Mouse (Mus musculus) CH12.LX (cell line): ENCODE data around the gene Bdh1. TPM values are rescaled to one million over a fixed set of nuclear protein-coding genes. Genes with fewer than 3 reads are reported as not detected.
A peak's percentile ranks its signal among the peaks of the same experiment; 100 is the strongest.

Experiments used
- DNase-seq: peaks from one replicate; pipeline ENCODE4 v3.0.0-alpha.2; 2013; ENCODE audit errors: extremely low read depth
- H3K27ac ChIP-seq: 2 replicates; pipeline ENCODE4 v1.5.1; 2012; ENCODE audit warnings: low read depth, mild to moderate bottlenecking, control low read depth, moderate library complexity; ENCODE audit not compliant: insufficient read depth
- H3K27me3 ChIP-seq: replicated peaks from 2 replicates; pipeline ENCODE3; 2012; ENCODE audit warnings: inconsistent platforms
- H3K36me3 ChIP-seq, 2 experiments: replicated peaks in 1 of 2; 2 replicates each; pipeline versions ENCODE3 to v1.6.1; 2012; ENCODE audit warnings: inconsistent platforms in 1 of 2, low read length in 1 of 2, mild to moderate bottlenecking in 1 of 2, mixed read lengths in 1 of 2, moderate library complexity in 1 of 2; ENCODE audit not compliant: control insufficient read depth in 1 of 2, insufficient read depth in 1 of 2
- H3K4me1 ChIP-seq, 2 experiments: 2 replicates each; pipeline ENCODE4 v1.6.1; 2012; ENCODE audit warnings: inconsistent platforms in 1 of 2, moderate library complexity in 1 of 2; ENCODE audit not compliant: insufficient read depth in 2 of 2, control insufficient read depth in 1 of 2
- H3K4me2 ChIP-seq: 2 replicates; pipeline ENCODE4 v1.6.1; 2012; ENCODE audit warnings: low read depth, mild to moderate bottlenecking, control low read depth; ENCODE audit not compliant: poor library complexity, insufficient read depth, severe bottlenecking
- H3K4me3 ChIP-seq, 3 experiments: fragments of 150-350 bp in 1 of 3; sonication (generic) in 1 of 3; replicated peaks in 1 of 3; 2 replicates each; pipeline versions ENCODE3 to v1.5.1; 2011 to 2012; ENCODE audit warnings: low read depth in 2 of 3, low read length in 2 of 3, mild to moderate bottlenecking in 2 of 3, moderate library complexity in 2 of 3, control low read depth in 1 of 3, improper control_type of control experiment in 1 of 3, inconsistent platforms in 1 of 3, mixed read lengths in 1 of 3; ENCODE audit not compliant: poor library complexity in 1 of 3
- H3K79me2 ChIP-seq: replicated peaks from 2 replicates; pipeline ENCODE4 v1.6.1; 2012; ENCODE audit warnings: mild to moderate bottlenecking, moderate library complexity; ENCODE audit not compliant: control insufficient read depth, poor library complexity, insufficient read depth, severe bottlenecking; ENCODE audit errors: extremely low read depth
- H3K9ac ChIP-seq: 2 replicates; pipeline ENCODE4 v1.6.1; 2012; ENCODE audit warnings: low read depth, mild to moderate bottlenecking, control low read depth, moderate library complexity; ENCODE audit not compliant: insufficient read depth
- H3K9me3 ChIP-seq: replicated peaks from 2 replicates; pipeline ENCODE3; 2012; ENCODE audit warnings: low read length, inconsistent platforms, mixed read lengths
- BHLHE40 ChIP-seq: IDR thresholded peaks from 2 replicates; pipeline ENCODE4 v1.6.1; 2011; ENCODE audit warnings: mild to moderate bottlenecking, low read depth, low read length, improper control_type of control experiment
- CHD1 ChIP-seq: IDR thresholded peaks from 2 replicates; pipeline ENCODE4 v1.6.1; 2012; ENCODE audit warnings: low read depth, low read length, improper control_type of control experiment, inconsistent platforms
- CHD2 ChIP-seq: IDR thresholded peaks from 2 replicates; pipeline ENCODE4 v1.6.1; 2011; ENCODE audit warnings: low read length, improper control_type of control experiment
- CTCF ChIP-seq, 2 experiments: IDR thresholded peaks in 1 of 2; conservative IDR thresholded peaks in 1 of 2; 2 replicates each; pipeline ENCODE4 v1.5.1; 2011 to 2012; ENCODE audit warnings: low read depth in 2 of 2, low read length in 2 of 2, improper control_type of control experiment in 1 of 2, inconsistent platforms in 1 of 2, mild to moderate bottlenecking in 1 of 2, moderate library complexity in 1 of 2
- E2F4 ChIP-seq: IDR thresholded peaks from 2 replicates; pipeline ENCODE4 v1.6.1; 2011; ENCODE audit warnings: low read depth, low read length, improper control_type of control experiment; ENCODE audit not compliant: insufficient replicate concordance
- ELF1 ChIP-seq: IDR thresholded peaks from 2 replicates; pipeline ENCODE4 v1.6.1; 2014; ENCODE audit warnings: low read depth, mild to moderate bottlenecking, inconsistent platforms, low read length, improper control_type of control experiment
- EP300 ChIP-seq: IDR thresholded peaks from 2 replicates; pipeline ENCODE4 v1.6.1; 2011; ENCODE audit warnings: low read length, improper control_type of control experiment
- ETS1 ChIP-seq: conservative IDR thresholded peaks from 2 replicates; pipeline ENCODE4 v1.6.1; 2012; ENCODE audit warnings: low read depth, mild to moderate bottlenecking, inconsistent platforms, low read length, improper control_type of control experiment, moderate library complexity
- GABPA ChIP-seq: IDR thresholded peaks from 2 replicates; pipeline ENCODE4 v1.6.1; 2012; ENCODE audit warnings: low read depth, low read length, improper control_type of control experiment, inconsistent platforms; ENCODE audit not compliant: insufficient replicate concordance
- HCFC1 ChIP-seq: IDR thresholded peaks from 2 replicates; pipeline ENCODE4 v1.6.1; 2012; ENCODE audit warnings: low read depth, mild to moderate bottlenecking, inconsistent platforms, low read length, improper control_type of control experiment
- IRF4 ChIP-seq: IDR thresholded peaks from 2 replicates; pipeline ENCODE4 v1.6.1; 2014; ENCODE audit warnings: low read depth, mild to moderate bottlenecking, inconsistent platforms, low read length, improper control_type of control experiment
- JUN ChIP-seq: IDR thresholded peaks from 2 replicates; pipeline ENCODE4 v1.6.1; 2011; ENCODE audit warnings: low read depth, mild to moderate bottlenecking, low read length, improper control_type of control experiment, moderate library complexity; ENCODE audit not compliant: insufficient read depth
- JUND ChIP-seq: conservative IDR thresholded peaks from 2 replicates; pipeline ENCODE4 v1.6.1; 2011; ENCODE audit warnings: low read depth, low read length, improper control_type of control experiment
- KAT2A ChIP-seq: IDR thresholded peaks from 2 replicates; pipeline ENCODE4 v1.6.1; 2012; ENCODE audit warnings: low read length, improper control_type of control experiment, inconsistent platforms; ENCODE audit not compliant: insufficient replicate concordance
- MAFK ChIP-seq: IDR thresholded peaks from 2 replicates; pipeline ENCODE4 v1.6.1; 2011; ENCODE audit warnings: low read length, improper control_type of control experiment; ENCODE audit not compliant: insufficient replicate concordance
- MAX ChIP-seq: IDR thresholded peaks from 2 replicates; pipeline ENCODE4 v1.6.1; 2011; ENCODE audit warnings: low read length, improper control_type of control experiment
- MAZ ChIP-seq: IDR thresholded peaks from 2 replicates; pipeline ENCODE4 v1.6.1; 2012; ENCODE audit warnings: low read depth, mild to moderate bottlenecking, inconsistent platforms, low read length, improper control_type of control experiment, moderate library complexity
- MEF2A ChIP-seq: IDR thresholded peaks from 2 replicates; pipeline ENCODE4 v1.6.1; 2014; ENCODE audit warnings: low read depth, mild to moderate bottlenecking, inconsistent platforms, low read length, improper control_type of control experiment, borderline replicate concordance
- MXI1 ChIP-seq: IDR thresholded peaks from 2 replicates; pipeline ENCODE4 v1.6.1; 2011; ENCODE audit warnings: mild to moderate bottlenecking, low read depth, low read length, improper control_type of control experiment
- MYC ChIP-seq: IDR thresholded peaks from 2 replicates; pipeline ENCODE4 v1.6.1; 2011; ENCODE audit warnings: low read depth, mild to moderate bottlenecking, improper control_type of control experiment, low read length
- NELFE ChIP-seq: IDR thresholded peaks from 2 replicates; pipeline ENCODE4 v1.6.1; 2011; ENCODE audit warnings: low read depth, low read length, improper control_type of control experiment
- NRF1 ChIP-seq: IDR thresholded peaks from 2 replicates; pipeline ENCODE4 v1.6.1; 2014; ENCODE audit warnings: low read depth, mild to moderate bottlenecking, inconsistent platforms, low read length, improper control_type of control experiment, moderate library complexity
- POLR2A ChIP-seq: IDR thresholded peaks from 2 replicates; pipeline ENCODE4 v1.6.1; 2011; ENCODE audit warnings: low read depth, mild to moderate bottlenecking, improper control_type of control experiment, low read length
- POLR2AphosphoS2 ChIP-seq: IDR thresholded peaks from 2 replicates; pipeline ENCODE4 v1.6.1; 2011; ENCODE audit warnings: low read depth, low read length, improper control_type of control experiment
- RAD21 ChIP-seq: IDR thresholded peaks from 2 replicates; pipeline ENCODE4 v1.6.1; 2011; ENCODE audit warnings: low read depth, mild to moderate bottlenecking, low read length, improper control_type of control experiment, moderate library complexity
- RCOR1 ChIP-seq: conservative IDR thresholded peaks from 2 replicates; pipeline ENCODE4 v1.6.1; 2012; ENCODE audit warnings: low read depth, mild to moderate bottlenecking, inconsistent platforms, low read length, improper control_type of control experiment
- SIN3A ChIP-seq: IDR thresholded peaks from 2 replicates; pipeline ENCODE4 v1.6.1; 2012; ENCODE audit warnings: low read length, improper control_type of control experiment, inconsistent platforms
- SMC3 ChIP-seq: IDR thresholded peaks from 2 replicates; pipeline ENCODE4 v1.6.1; 2011; ENCODE audit warnings: low read depth, low read length, improper control_type of control experiment
- TBP ChIP-seq: conservative IDR thresholded peaks from 2 replicates; pipeline ENCODE4 v1.6.1; 2011; ENCODE audit warnings: low read depth, low read length, improper control_type of control experiment
- TCF12 ChIP-seq: IDR thresholded peaks from 2 replicates; pipeline ENCODE4 v1.6.1; 2014; ENCODE audit warnings: low read depth, mild to moderate bottlenecking, inconsistent platforms, low read length, improper control_type of control experiment
- UBTF ChIP-seq: IDR thresholded peaks from 2 replicates; pipeline ENCODE4 v1.6.1; 2012; ENCODE audit warnings: low read depth, mild to moderate bottlenecking, inconsistent platforms, low read length, improper control_type of control experiment, moderate library complexity
- USF1 ChIP-seq: IDR thresholded peaks from 2 replicates; pipeline ENCODE4 v1.6.1; 2014; ENCODE audit warnings: low read depth, mild to moderate bottlenecking, inconsistent platforms, low read length, improper control_type of control experiment
- USF2 ChIP-seq: conservative IDR thresholded peaks from 2 replicates; pipeline ENCODE4 v1.6.1; 2011; ENCODE audit warnings: low read depth, low read length, improper control_type of control experiment
- ZC3H11A ChIP-seq: IDR thresholded peaks from 2 replicates; pipeline ENCODE4 v1.6.1; 2012; ENCODE audit warnings: low read depth, mild to moderate bottlenecking, inconsistent platforms, low read length, improper control_type of control experiment
- ZMIZ1 ChIP-seq: IDR thresholded peaks from 2 replicates; pipeline ENCODE4 v1.6.1; 2012; ENCODE audit warnings: low read depth, mild to moderate bottlenecking, inconsistent platforms, low read length, improper control_type of control experiment
- ZNF384 ChIP-seq: IDR thresholded peaks from 2 replicates; pipeline ENCODE4 v1.6.1; 2012; ENCODE audit warnings: low read depth, low read length, improper control_type of control experiment, inconsistent platforms
- dilution Hi-C: fragments of 300-500 bp; cut with MboI; formaldehyde crosslinking; loops from 2 replicates; pipeline ENCODE4 v1.14.3; 2020; ENCODE audit warnings: low sequenced_read_pairs; ENCODE audit not compliant: extremely low pct_unique_long_range_greater_than_20kb, extremely low pct_ligation_motif_present
- in situ Hi-C: fragments of 300-500 bp; cut with MboI; formaldehyde crosslinking; loops from 3 replicates; pipeline ENCODE4 v1.14.3; 2019; ENCODE audit warnings: low sequenced_read_pairs, low pct_ligation_motif_present, low pct_unique_long_range_greater_than_20kb, mixed read lengths
- polyA plus RNA-seq: library from polyadenylated mRNA; unstranded; fragments of >175 nt; gene quantifications from 2 replicates; pipeline ENCODE4 v1.2.1, GENCODE M21; 2012; ENCODE audit warnings: low read depth; ENCODE audit not compliant: insufficient read length
- total RNA-seq, 2 experiments: library from RNA; depleted of rRNA; stranded (reverse); fragments of 300-350 nt in 1 of 2; fragments of >200 nt in 1 of 2; gene quantifications; 2 replicates each; pipeline ENCODE4 v1.2.3; 2012 to 2014

Bdh1 gene
- total and polyA plus RNA-seq, 3 experiments = 37.9 to 110 (median 54.3) TPM

GRCm38 (mm10) chr16:31493550-31493965 lies 71.5 kb downstream of the Bdh1 start:
- dilution Hi-C loops = no loop called here

DNA sequence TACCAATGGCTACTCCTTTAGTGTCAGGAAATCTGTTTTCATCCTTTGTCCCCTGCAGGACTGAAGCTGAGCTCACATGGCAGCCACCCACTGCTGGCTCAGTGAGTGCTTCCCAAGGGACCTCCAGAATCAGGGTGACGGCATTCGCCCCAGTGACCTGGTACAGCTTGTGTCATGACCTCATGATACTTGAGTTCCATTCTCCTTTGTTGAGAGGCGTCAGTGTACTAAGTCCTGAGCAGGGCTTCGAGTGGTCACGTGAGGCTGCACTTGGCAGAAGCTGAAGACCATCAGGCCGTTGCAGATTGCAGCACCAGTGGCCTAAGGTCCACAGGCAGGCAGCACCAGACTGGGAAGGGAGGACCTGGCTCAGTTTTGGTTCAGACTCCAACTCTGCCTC lies 71.9 kb downstream of the Bdh1 start:
- peak; percentile 66 for TF ChIP-seq MAX
- no peak for TF ChIP-seq SMC3
- TF ChIP-seq HCFC1 = no peak
- 0 out of 2 replicates have a peak, but pooled peaks have one; percentile 14 for TF ChIP-seq GABPA
- TF ChIP-seq USF2 = peak; percentile 82
- no peak for TF ChIP-seq ZNF384
- no peak for TF ChIP-seq KAT2A
- 0 out of 2 replicates have a peak, but pooled peaks have one; percentile 29 for TF ChIP-seq NELFE
- TF ChIP-seq MXI1 = 0 out of 2 replicates have a peak, but pooled peaks have one; percentile 29
- peak; percentile 85 for TF ChIP-seq USF1
- TF ChIP-seq BHLHE40 = peak; percentile 96
- TF ChIP-seq ETS1 = peak; percentile 53
- TF ChIP-seq POLR2AphosphoS2 = 0 out of 2 replicates have a peak, but pooled peaks have one; percentile 15
- TF ChIP-seq, all 38 proteins: peak for 9
- H3K4me3 ChIP-seq = peak overlapping the region in 1 of 3 experiments; percentile 11
- H3K79me2 ChIP-seq = no peaks in the 10 kb centered on the region
- peak; percentile 86 for DNase-seq
- H3K27ac ChIP-seq = peak overlapping the region; percentile 48
- peak overlapping the region; percentile 71 for H3K4me2 ChIP-seq
- no peak overlapping the region; the same call in 1 of the 2 replicates for H3K9ac ChIP-seq
- in situ Hi-C loops = no loop called here
- no peaks in the 10 kb centered on the region for H3K27me3 ChIP-seq
- peaks cover 0 to 4% of the 10 kb centered on the region in 2 experiments for H3K36me3 ChIP-seq
- peaks cover 21 to 32% of the 10 kb centered on the region in 2 experiments for H3K4me1 ChIP-seq
- no peaks in the 10 kb centered on the region for H3K9me3 ChIP-seq
- dilution Hi-C loops = no loop called here

More at GRCm38 (mm10) chr16:31493550-31493965, 71.5 kb downstream of the Bdh1 start:
- H3K9ac ChIP-seq = peak overlapping the region; percentile 20
- H3K79me2 ChIP-seq = no peaks in the 10 kb centered on the region
- TF ChIP-seq MAX (peak; percentile 83), TBP (peak; percentile 71), EP300 (peak; percentile 97), UBTF (no peak), CTCF (conservative IDR thresholded peaks at IDR 0.05 in 1 of 2, IDR thresholded peaks at IDR 0.05 in 1 of 2; ENCODE audit: low read depth in 2 of 2, low read length in 2 of 2) (no peak), NRF1 (0 out of 2 replicates have a peak, but pooled peaks have one; percentile 17), RCOR1 (peak; percentile 98), MAFK (no peak; the same call in 1 of the 2 replicates), E2F4 (no peak), IRF4 (peak; percentile 98), POLR2A (peak; percentile 38; the same call in 1 of the 2 replicates), ETS1 (peak; percentile 81), SIN3A (peak; percentile 95), TCF12 (peak; percentile 75; the same call in 1 of the 2 replicates), KAT2A (peak; percentile 64; the same call in 1 of the 2 replicates), MYC (peak; percentile 86), MEF2A (peak; percentile 84), ZMIZ1 (peak; percentile 44; the same call in 1 of the 2 replicates), POLR2AphosphoS2 (peak; percentile 52; the same call in 1 of the 2 replicates), ELF1 (0 out of 2 replicates have a peak, but pooled peaks have one; percentile 21), HCFC1 (peak; percentile 57), BHLHE40 (peak; percentile 71; the same call in 1 of the 2 replicates), JUN (peak; percentile 69), MXI1 (peak; percentile 87), JUND (peak; percentile 88), NELFE (0 out of 2 replicates have a peak, but pooled peaks have one; percentile 21), USF2 (no peak), MAZ (peak; percentile 94), RAD21 (no peak), CHD1 (peak; percentile 59; the same call in 1 of the 2 replicates), CHD2 (peak; percentile 98), USF1 (no peak), ZC3H11A (no peak)
- H3K4me2 ChIP-seq = peak overlapping the region; percentile 71
- in situ Hi-C loops = no loop called here
- peak; percentile 95 for DNase-seq
- peak overlapping the region in 2 of 3 experiments; percentile 5 to 11 for H3K4me3 ChIP-seq
- H3K27ac ChIP-seq = peak overlapping the region; percentile 48
- H3K9me3 ChIP-seq = no peaks in the 10 kb centered on the region
- peaks cover 21 to 36% of the 10 kb centered on the region in 2 experiments for H3K4me1 ChIP-seq
- H3K36me3 ChIP-seq = peaks cover 0 to 4% of the 10 kb centered on the region in 2 experiments
- H3K27me3 ChIP-seq = no peaks in the 10 kb centered on the region
